Mouse (Mus musculus) cerebellum, adult 2 months (tissue): ENCODE results near the gene Ppm1h. TPM values are rescaled to one million over a fixed set of nuclear protein-coding genes. Genes with fewer than 3 reads are reported as not detected.
A peak's percentile ranks its signal among the peaks of the same experiment; 100 is the strongest.

Experiments
- DNase-seq, 2 experiments: peaks; one replicate each; pipeline ENCODE4 v3.0.0; 2021
- H3K27ac ChIP-seq: fragments of 200-500 bp; 2 replicates; pipeline ENCODE4 v1.5.1; 2012; ENCODE audit warnings: low read length, control low read depth, inconsistent platforms; ENCODE audit not compliant: insufficient read depth
- H3K27me3 ChIP-seq: fragments of 200-500 bp; 2 replicates; pipeline ENCODE4 v1.6.1; 2012; ENCODE audit warnings: inconsistent platforms, mild to moderate bottlenecking, low read length, moderate library complexity; ENCODE audit not compliant: control insufficient read depth, insufficient read depth
- H3K4me1 ChIP-seq: fragments of 200-500 bp; 2 replicates; pipeline ENCODE4 v1.6.1; 2011; ENCODE audit warnings: low read length; ENCODE audit not compliant: control insufficient read depth, insufficient read depth
- H3K4me3 ChIP-seq: fragments of 200-500 bp; replicated peaks from 2 replicates; pipeline ENCODE3; 2011; ENCODE audit warnings: mild to moderate bottlenecking, low read depth, low read length, control low read depth; ENCODE audit not compliant: insufficient read depth
- CTCF ChIP-seq: fragments of 200-500 bp; IDR thresholded peaks from 2 replicates; pipeline ENCODE4 v1.5.1; 2011; ENCODE audit warnings: low read depth, mild to moderate bottlenecking, control low read depth, low read length, moderate library complexity, borderline replicate concordance; ENCODE audit not compliant: insufficient read depth
- POLR2A ChIP-seq: fragments of 200-500 bp; IDR thresholded peaks from 2 replicates; pipeline ENCODE4 v1.6.1; 2011; ENCODE audit warnings: low read length, control low read depth, borderline replicate concordance; ENCODE audit not compliant: insufficient read depth
- WGBS: fragments of 180-500 bp; shearing (Covaris S2); methylation state at CpG from one replicate; pipeline ENCODE4 v1.1.7; 2018; 5-methylcytosine and 5-hydroxymethylcytosine counted together
- polyA plus RNA-seq: library from polyadenylated mRNA; depleted of rRNA; stranded (reverse); fragments of >200 nt; gene quantifications from 2 replicates; pipeline ENCODE4 v1.2.3, GENCODE M21; 2012

The Ppm1h gene
- polyA plus RNA-seq, 1 experiment = 30.4 TPM

GRCm38 (mm10) chr10:122768204-122768892 lies 89.8 kb downstream of the Ppm1h start:
- no peaks in the 10 kb centered on the region for H3K27me3 ChIP-seq
- 75% methylated on average over 13 of the region's 13 CpGs for WGBS
- peaks cover 6% of the 10 kb centered on the region; the same call in 1 of the 2 replicates for H3K4me1 ChIP-seq
- no peak overlapping the region for H3K4me3 ChIP-seq
- DNase-seq = no peak
- no peak overlapping the region for H3K27ac ChIP-seq
- TF ChIP-seq CTCF (no peak), POLR2A (no peak)

- H3K4me1 ChIP-seq = peaks cover 6% of the 10 kb centered on the region; the same call in 1 of the 2 replicates
- no peaks in the 10 kb centered on the region for H3K27me3 ChIP-seq
- H3K4me3 ChIP-seq = no peak overlapping the region
- 84% methylated on average over 6 of the region's 6 CpGs for WGBS
- TF ChIP-seq CTCF = no peak
- TF ChIP-seq POLR2A = no peak
- DNase-seq = no peak
- H3K27ac ChIP-seq = no peak overlapping the region
Measured at GRCm38 (mm10) chr10:122768893-122769341, 90.4 kb downstream of the Ppm1h start.

GRCm38 (mm10) chr10:122770337-122770736 lies 91.8 kb downstream of the Ppm1h start:
- no peak overlapping the region for H3K27ac ChIP-seq
- DNase-seq = no peak

GRCm38 (mm10) chr10:122770987-122771386 lies 92.4 kb downstream of the Ppm1h start:
- no peaks in the 10 kb centered on the region for H3K27me3 ChIP-seq
- no peak overlapping the region for H3K4me3 ChIP-seq
- TF ChIP-seq CTCF (no peak), POLR2A (no peak)
- DNase-seq = no peak
- 59% methylated on average over 5 of the region's 5 CpGs for WGBS
- no peak overlapping the region for H3K27ac ChIP-seq
- peaks cover 6% of the 10 kb centered on the region; the same call in 1 of the 2 replicates for H3K4me1 ChIP-seq

More at GRCm38 (mm10) chr10:122770337-122770736, 91.8 kb downstream of the Ppm1h start:
- no peak for TF ChIP-seq POLR2A
- no peak for TF ChIP-seq CTCF
- Histone ChIP-seq H3K4me3 (no peak overlapping the region), H3K27me3 (no peaks in the 10 kb centered on the region), H3K4me1 (peaks cover 6% of the 10 kb centered on the region; the same call in 1 of the 2 replicates)
- 92% methylated on average over 7 of the region's 7 CpGs for WGBS

- no peak overlapping the region for H3K4me3 ChIP-seq
- H3K27me3 ChIP-seq = no peaks in the 10 kb centered on the region
- peaks cover 9% of the 10 kb centered on the region for H3K4me1 ChIP-seq
- no peak for DNase-seq
- H3K27ac ChIP-seq = no peak overlapping the region
- TF ChIP-seq CTCF (no peak), POLR2A (no peak)
- whole genome bisulfite sequencing = 88% methylated on average over 7 of the region's 7 CpGs
Measured at GRCm38 (mm10) chr10:122774169-122774568, 95.6 kb downstream of the Ppm1h start.

- DNase-seq = no peak
- Histone ChIP-seq H3K27me3 (no peaks in the 10 kb centered on the region), H3K4me3 (no peak overlapping the region), H3K4me1 (peaks cover 11% of the 10 kb centered on the region), H3K27ac (no peak overlapping the region)
- WGBS = 87% methylated on average over 3 of the region's 3 CpGs
- TF ChIP-seq CTCF (no peak), POLR2A (no peak)
Measured at GRCm38 (mm10) chr10:122777436-122777835, 98.9 kb downstream of the Ppm1h start.

GRCm38 (mm10) chr10:122777939-122778655 lies 99.5 kb downstream of the Ppm1h start:
- TF ChIP-seq POLR2A (no peak), CTCF (no peak)
- Histone ChIP-seq H3K27me3 (no peaks in the 10 kb centered on the region), H3K4me3 (no peak overlapping the region), H3K27ac (no peak overlapping the region), H3K4me1 (peaks cover 13% of the 10 kb centered on the region)
- 26% methylated on average over 3 of the region's 3 CpGs for WGBS
- DNase-seq = peak in 1 of 2 experiments; percentile 55

- Histone ChIP-seq H3K4me1 (peaks cover 19% of the 10 kb centered on the region), H3K4me3 (no peak overlapping the region), H3K27me3 (no peaks in the 10 kb centered on the region), H3K27ac (no peak overlapping the region)
- TF ChIP-seq POLR2A (no peak), CTCF (no peak)
- no peak for DNase-seq
- WGBS = 64% methylated on average over 12 of the region's 12 CpGs
Measured at GRCm38 (mm10) chr10:122779351-122779750, 100.8 kb downstream of the Ppm1h start.
